Mouse (Mus musculus) myocyte (in vitro differentiated cells): ENCODE results near the gene Trmo. TPM values are rescaled to one million over a fixed set of nuclear protein-coding genes. Genes with fewer than 3 reads are reported as not detected.

ENCODE experiments used
- H3K27me3 ChIP-seq: one replicate; pipeline ENCODE4 v1.6.1; 2011; ENCODE audit not compliant: control insufficient read depth, insufficient read depth, insufficient read length
- H3K36me3 ChIP-seq: one replicate; pipeline ENCODE4 v1.6.1; 2011; ENCODE audit not compliant: control insufficient read depth, insufficient read depth
- H3K4me2 ChIP-seq: one replicate; pipeline ENCODE4 v1.6.1; 2011; ENCODE audit warnings: low read depth, control low read depth
- H3K4me3 ChIP-seq: one replicate; pipeline ENCODE4 v1.5.1; 2011; ENCODE audit warnings: mild to moderate bottlenecking, control low read depth, moderate library complexity
- H3K79me2 ChIP-seq: one replicate; pipeline ENCODE4 v1.6.1; 2011; ENCODE audit not compliant: control insufficient read depth, insufficient read depth
- H3ac ChIP-seq: one replicate; pipeline ENCODE4 v1.6.1; 2011; ENCODE audit not compliant: control insufficient read depth, insufficient read length
- CEBPB ChIP-seq: IDR thresholded peaks from 2 replicates; pipeline ENCODE4 v1.6.1; 2011; ENCODE audit warnings: mild to moderate bottlenecking, moderate library complexity; ENCODE audit not compliant: poor library complexity, insufficient read depth, severe bottlenecking
- E2F4 ChIP-seq: IDR thresholded peaks from one replicate; pipeline ENCODE4 v1.6.1; 2011; ENCODE audit warnings: mild to moderate bottlenecking, control low read depth, moderate library complexity; ENCODE audit not compliant: insufficient read depth
- MYOD1 ChIP-seq, 3 experiments: IDR thresholded peaks; one replicate each; pipeline ENCODE4 v1.6.1; 2011; ENCODE audit warnings: control low read depth in 2 of 3, low read depth in 2 of 3, mild to moderate bottlenecking in 2 of 3, moderate library complexity in 1 of 3; ENCODE audit not compliant: insufficient read length in 2 of 3, control insufficient read depth in 1 of 3
- MYOG ChIP-seq, 3 experiments: IDR thresholded peaks; one replicate each; pipeline ENCODE4 v1.6.1; 2011; ENCODE audit warnings: control low read depth in 2 of 3, low read depth in 2 of 3, mild to moderate bottlenecking in 2 of 3; ENCODE audit not compliant: insufficient read length in 2 of 3, control insufficient read depth in 1 of 3, insufficient read depth in 1 of 3
- POLR2A ChIP-seq: IDR thresholded peaks from one replicate; pipeline ENCODE4 v1.6.1; 2011; ENCODE audit warnings: low read depth, mild to moderate bottlenecking, control low read depth, moderate library complexity; ENCODE audit not compliant: insufficient read length
- POLR2AphosphoS2 ChIP-seq: IDR thresholded peaks from one replicate; pipeline ENCODE4 v1.6.1; 2011; ENCODE audit warnings: low read depth, control low read depth; ENCODE audit not compliant: insufficient read length
- REST ChIP-seq: IDR thresholded peaks from one replicate; pipeline ENCODE4 v1.6.1; 2011; ENCODE audit warnings: mild to moderate bottlenecking, control low read depth, moderate library complexity; ENCODE audit not compliant: insufficient read depth, insufficient read length
- SRF ChIP-seq: IDR thresholded peaks from one replicate; pipeline ENCODE4 v1.6.1; 2011; ENCODE audit warnings: low read depth; ENCODE audit not compliant: control insufficient read depth, insufficient read length
- TCF3 ChIP-seq: IDR thresholded peaks from one replicate; pipeline ENCODE4 v1.6.1; 2011; ENCODE audit warnings: low read depth, control low read depth; ENCODE audit not compliant: insufficient read length
- USF1 ChIP-seq: IDR thresholded peaks from one replicate; pipeline ENCODE4 v1.6.1; 2011; ENCODE audit warnings: low read depth, mild to moderate bottlenecking, control low read depth, moderate library complexity
- polyA plus RNA-seq: library from polyadenylated mRNA; unstranded; fragments of >200 nt; fragmentation: generic; extraction: Trizol; gene quantifications from one replicate; pipeline ENCODE4 v1.2.1, GENCODE M21; 2012; ENCODE audit warnings: missing spikeins

Gene Trmo
- polyA plus RNA-seq, 1 experiment: 3.1 TPM

DNA sequence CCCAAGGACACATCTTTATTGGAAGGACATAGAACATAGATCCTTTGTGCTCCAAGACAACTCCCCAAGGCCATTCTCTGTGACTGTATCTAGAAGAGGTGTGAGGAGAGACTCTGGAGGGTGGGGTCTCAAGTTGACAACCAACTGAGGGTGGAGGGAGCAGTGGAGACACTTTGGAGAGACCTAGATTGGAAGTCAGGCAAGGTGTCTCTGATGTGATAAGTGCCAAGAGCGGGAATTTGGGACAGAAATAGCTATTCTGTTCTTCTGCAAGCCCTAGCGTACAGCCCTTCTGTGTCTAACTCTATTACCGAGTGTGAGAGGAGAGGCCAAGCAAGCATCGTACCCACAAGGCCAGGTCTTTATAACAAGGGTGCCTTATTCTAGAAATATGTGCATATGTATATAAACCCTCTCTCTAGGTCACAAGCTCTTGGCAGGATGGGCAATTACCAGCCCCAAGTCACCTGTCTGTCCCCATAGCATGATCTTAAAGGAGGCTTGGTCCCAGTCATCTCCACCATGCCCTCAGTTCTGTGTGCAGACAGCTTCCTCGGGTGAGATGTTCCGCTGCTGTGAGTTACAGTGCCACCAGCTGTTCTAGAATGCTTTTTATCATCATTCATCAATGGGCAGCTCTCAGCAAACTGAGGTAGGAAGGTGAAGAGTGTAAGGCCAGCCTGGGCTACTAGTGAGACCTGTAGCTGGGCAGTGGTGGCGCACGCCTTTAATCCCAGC, 17.9 kb upstream of the Trmo start:
- peaks cover 61% of the 10 kb centered on the region for H3K27me3 ChIP-seq
- no peak for TF ChIP-seq POLR2AphosphoS2
- no peak for TF ChIP-seq USF1
- no peak overlapping the region for H3K4me3 ChIP-seq
- no peak overlapping the region for H3K4me2 ChIP-seq
- no peaks in the 10 kb centered on the region for H3K79me2 ChIP-seq
- no peaks in the 10 kb centered on the region for H3K36me3 ChIP-seq
- no peak overlapping the region for H3ac ChIP-seq

DNA sequence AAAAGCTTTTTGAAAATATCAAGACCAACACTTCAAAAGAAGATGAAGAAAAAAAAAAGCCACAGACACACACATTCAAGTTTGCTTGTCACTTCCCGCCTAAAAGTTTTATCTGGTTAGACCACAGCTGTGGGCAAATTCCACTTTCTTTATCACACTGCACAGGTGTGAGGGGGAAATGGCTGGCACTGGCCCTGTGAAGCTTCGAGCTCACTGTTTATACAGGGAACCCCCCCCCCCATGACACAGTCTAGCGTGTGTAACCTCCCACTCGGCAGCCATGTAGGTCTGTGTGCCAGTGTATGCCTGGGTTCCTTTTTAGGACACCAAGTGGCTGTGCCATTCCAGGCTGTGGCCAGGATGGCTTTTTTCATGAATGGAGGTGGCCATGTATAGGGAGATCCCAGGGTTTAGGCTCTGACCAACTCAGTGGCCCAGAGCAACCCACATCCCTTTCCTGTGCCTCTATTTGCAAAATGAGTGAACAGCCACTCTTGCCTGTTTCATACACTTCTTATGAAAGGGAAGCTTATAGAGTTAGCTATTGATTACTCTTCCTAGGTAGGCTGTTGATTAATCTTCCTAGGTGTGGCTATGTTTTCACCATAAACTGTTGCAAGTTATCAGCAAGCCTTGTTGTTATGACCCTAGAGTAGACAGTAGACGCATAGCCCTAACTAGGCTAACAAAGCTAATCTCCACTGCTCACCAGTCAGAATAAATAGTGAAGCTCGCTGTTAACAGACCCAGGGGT, 15.0 kb upstream of the Trmo start:
- no peak for TF ChIP-seq MYOG (IDR thresholded peaks at IDR 0.05; ENCODE audit: control insufficient read depth in 1 of 3, insufficient read depth in 1 of 3, insufficient read length in 2 of 3, low read depth in 2 of 3)
- no peak for TF ChIP-seq REST
- no peak for TF ChIP-seq MYOD1 (IDR thresholded peaks at IDR 0.05; ENCODE audit: control insufficient read depth in 1 of 3, insufficient read length in 2 of 3, low read depth in 2 of 3)
- H3K27me3 ChIP-seq: peaks cover 36% of the 10 kb centered on the region
- no peak overlapping the region for H3K4me2 ChIP-seq
- no peaks in the 10 kb centered on the region for H3K36me3 ChIP-seq
- H3ac ChIP-seq: no peak overlapping the region
- no peak overlapping the region for H3K4me3 ChIP-seq
- H3K79me2 ChIP-seq: no peaks in the 10 kb centered on the region

DNA sequence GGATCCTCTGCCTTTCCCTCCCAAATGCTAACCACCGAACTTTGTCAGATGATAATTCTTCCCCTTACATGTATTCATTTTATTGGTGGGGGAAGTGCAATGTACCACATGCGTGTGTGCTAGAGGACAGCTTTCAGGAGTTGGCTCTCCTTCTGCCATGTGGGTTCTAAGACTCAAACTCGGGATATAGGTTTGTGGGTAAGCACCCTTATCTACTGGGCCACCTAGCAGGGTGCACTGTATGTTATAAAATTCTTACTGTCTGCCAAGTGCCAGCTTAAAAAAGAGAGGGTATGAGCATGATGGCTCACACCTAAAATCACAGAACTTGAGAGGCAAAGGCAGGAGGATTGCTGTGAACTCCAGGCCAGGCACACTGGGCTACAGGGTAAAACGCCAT, 9.6 kb upstream of the Trmo start:
- no peak overlapping the region for H3ac ChIP-seq
- H3K27me3 ChIP-seq: peaks cover 30% of the 10 kb centered on the region
- no peak overlapping the region for H3K4me3 ChIP-seq
- H3K36me3 ChIP-seq: no peaks in the 10 kb centered on the region
- TF ChIP-seq CEBPB: no peak
- H3K79me2 ChIP-seq: no peaks in the 10 kb centered on the region
- no peak overlapping the region for H3K4me2 ChIP-seq

DNA sequence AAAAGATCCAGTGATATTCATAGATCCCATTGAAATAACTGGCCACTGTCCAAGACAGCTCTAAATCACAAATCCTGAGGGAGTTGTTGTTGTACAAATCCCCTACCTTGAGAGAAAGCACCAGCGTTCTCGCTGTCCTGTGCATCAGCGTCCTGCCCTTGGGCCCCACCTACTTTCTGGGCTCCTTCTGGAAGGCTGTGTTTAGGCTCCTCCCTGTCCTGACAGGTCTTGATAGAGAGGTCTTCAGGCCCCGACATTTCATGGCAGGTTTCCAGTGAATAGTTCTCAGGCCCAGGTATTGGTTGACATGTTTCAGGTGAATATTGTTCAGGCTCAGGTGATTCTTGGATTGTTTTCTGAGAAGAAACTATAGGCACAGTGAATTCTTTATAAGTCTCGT, 6.5 kb upstream of the Trmo start:
- no peak for TF ChIP-seq MYOG (IDR thresholded peaks at IDR 0.05; ENCODE audit: control insufficient read depth in 1 of 3, insufficient read depth in 1 of 3, insufficient read length in 2 of 3, low read depth in 2 of 3)
- Histone ChIP-seq H3K27me3 (peaks cover 24% of the 10 kb centered on the region), H3K36me3 (no peaks in the 10 kb centered on the region), H3ac (no peak overlapping the region), H3K4me3 (no peak overlapping the region), H3K79me2 (no peaks in the 10 kb centered on the region), H3K4me2 (no peak overlapping the region)

DNA sequence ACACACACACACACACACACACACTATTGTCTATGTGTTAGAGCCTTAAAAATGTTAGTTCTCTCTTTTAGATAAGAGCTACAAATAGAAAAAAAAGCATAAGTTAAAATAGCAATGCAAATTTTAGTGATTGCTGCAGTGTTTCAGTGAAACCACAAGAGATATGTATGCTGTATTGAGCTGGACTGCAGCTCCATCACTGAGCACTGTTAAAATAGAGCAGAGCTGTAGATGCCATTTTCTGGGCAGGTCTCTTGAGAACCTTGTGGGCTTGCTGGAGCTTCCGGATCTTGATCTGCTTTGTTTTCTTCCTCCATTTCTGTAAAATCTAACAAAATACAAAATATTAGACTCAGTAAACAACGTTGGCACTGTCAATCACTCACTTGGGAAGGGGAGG, 5.2 kb upstream of the Trmo start:
- Histone ChIP-seq H3K4me3 (no peak overlapping the region), H3ac (no peak overlapping the region), H3K79me2 (no peaks in the 10 kb centered on the region), H3K4me2 (no peak overlapping the region), H3K27me3 (peaks cover 24% of the 10 kb centered on the region), H3K36me3 (no peaks in the 10 kb centered on the region)
- TF ChIP-seq REST (no peak), MYOG (IDR thresholded peaks at IDR 0.05; ENCODE audit: control insufficient read depth in 1 of 3, insufficient read depth in 1 of 3, insufficient read length in 2 of 3, low read depth in 2 of 3) (no peak), TCF3 (no peak), MYOD1 (IDR thresholded peaks at IDR 0.05; ENCODE audit: control insufficient read depth in 1 of 3, insufficient read length in 2 of 3, low read depth in 2 of 3) (no peak), USF1 (no peak), POLR2A (no peak), E2F4 (no peak)

DNA sequence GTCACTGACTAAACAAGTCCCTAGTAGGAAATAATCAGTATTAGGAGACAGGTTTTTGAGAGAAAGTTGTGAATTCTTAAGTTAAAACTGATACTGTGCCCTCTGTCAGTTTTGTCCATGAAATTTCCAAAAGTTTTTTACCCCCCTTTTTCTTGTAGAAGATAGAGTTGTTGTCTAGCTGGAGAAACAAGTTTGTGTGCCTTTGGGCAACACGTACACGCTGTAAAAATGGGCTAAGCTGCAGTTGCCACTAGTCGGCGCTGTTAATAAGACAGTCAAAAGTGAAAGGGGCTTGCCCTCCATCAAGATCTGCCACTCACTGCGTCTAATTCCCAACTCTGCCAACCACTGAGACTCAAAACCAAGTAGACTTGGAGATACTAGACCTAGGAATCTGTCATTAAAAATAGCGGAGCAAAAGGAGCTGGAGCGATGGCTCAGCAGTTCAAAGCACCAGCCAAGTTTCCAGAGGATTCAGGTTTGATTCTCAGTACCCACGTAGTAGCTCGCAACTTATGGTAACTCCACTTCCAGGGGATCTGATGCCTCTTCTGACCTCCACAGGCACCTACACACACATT, 1.2 kb upstream of the Trmo start:
- Histone ChIP-seq H3K4me2 (peak overlapping the region; percentile 92), H3ac (no peak overlapping the region), H3K4me3 (peak overlapping the region; percentile 73)

More for the DNA sequence above, 1.2 kb upstream of the Trmo start:
- TF ChIP-seq SRF: no peak
- TF ChIP-seq POLR2AphosphoS2: peak; percentile 38
- Histone ChIP-seq H3K36me3 (no peaks in the 10 kb centered on the region), H3K27me3 (no peaks in the 10 kb centered on the region), H3K79me2 (no peaks in the 10 kb centered on the region)
